ENCODE assay signal across 8 mouse cellular contexts in the genomic region with DNA sequence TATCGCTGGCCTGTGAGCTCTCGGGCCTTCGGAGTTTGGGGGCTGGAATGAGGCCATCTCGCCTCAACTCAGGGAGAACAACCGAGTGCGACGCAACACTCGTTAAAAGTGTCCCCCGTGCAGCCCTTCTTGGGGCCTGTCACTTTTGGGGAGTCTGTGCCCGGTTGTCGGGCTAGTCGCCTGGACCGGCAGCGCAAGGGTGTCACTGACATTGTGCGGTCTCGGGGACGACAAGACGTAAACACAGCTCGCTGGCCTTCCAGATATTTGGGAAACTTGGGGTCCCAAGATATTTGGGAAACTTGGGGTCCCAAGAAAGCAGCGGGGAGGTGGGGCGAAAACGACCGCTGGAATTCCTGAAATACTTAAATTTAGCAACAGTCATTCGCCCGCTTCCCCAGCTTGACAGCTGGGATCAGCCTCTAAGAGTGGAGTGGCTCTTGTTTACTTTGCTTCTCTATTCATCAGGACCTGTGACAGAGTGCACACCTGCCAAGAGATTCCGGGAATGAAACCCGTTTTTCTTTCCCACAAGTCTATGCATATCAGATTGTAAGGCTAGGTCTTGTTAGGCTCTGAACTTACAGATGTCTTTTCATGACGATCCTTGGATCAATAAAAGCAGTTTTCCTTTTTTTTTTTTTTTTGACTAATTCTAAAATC. TPM values are rescaled to one million over a fixed set of nuclear protein-coding genes. Genes with fewer than 3 reads are reported as not detected.
DNase-seq lines count a peak whose midpoint lies in the region; ATAC-seq and TF ChIP-seq lines count a peak whose summit lies in the region.

No protein-coding gene starts in this region.

- no peaks in the 10 kb centered on the region for H3K9me3 ChIP-seq in midbrain, embryonic 12.5 days

- no peak for TF ChIP-seq CTCF in left cerebral cortex, adult 2 months (IDR thresholded peaks at IDR 0.05)

- intact Hi-C loops in left cerebral cortex, adult 2 months (cut with DNase I), result no loop called here
- intact Hi-C loops in left cerebral cortex, postnatal 25 days (cut with DNase I), result no loop called here

- no peaks in the 10 kb centered on the region for H3K27me3 ChIP-seq in midbrain, embryonic 12.5 days

- ATAC-seq in midbrain, embryonic 12.5 days (ENCODE audit: low FRiP score, low read depth), result peak; percentile 59

- H3K36me3 ChIP-seq in midbrain, embryonic 12.5 days, result peaks cover 10% of the 10 kb centered on the region; the same call in 1 of the 2 replicates

- peak overlapping the region; percentile 66 for H3K4me2 ChIP-seq in midbrain, embryonic 12.5 days (replicated peaks)

- WGBS in large intestine, adult 2 months, result 1% methylated on average over 28 of the region's 28 CpGs
- 3% methylated on average over 28 of the region's 28 CpGs for WGBS in midbrain, embryonic 12.5 days

- no peak for DNase-seq in left cerebral cortex, adult 2 months (ENCODE audit: extremely low spot score in 1 of 2, low spot score in 2 of 2)
- DNase-seq in left cerebral cortex, postnatal 25 days (ENCODE audit: low spot score in 2 of 2), result no peak
- DNase-seq in fibroblast of lung, adult 2 months (ENCODE audit: low read depth), result peak; percentile 16
- peak; percentile 31 for DNase-seq in large intestine, adult 2 months (ENCODE audit: low read depth, low spot score)
- DNase-seq in ovary, postnatal 36 days (ENCODE audit: low spot score), result no peak
- DNase-seq in embryo, embryonic 10.5 days (ENCODE audit: low spot score), result no peak
- no peak for DNase-seq in kidney, postnatal 4 days

- H3K27ac ChIP-seq in left cerebral cortex, adult 2 months, result peak overlapping the region; percentile 84
- peak overlapping the region; percentile 73 for H3K27ac ChIP-seq in midbrain, embryonic 12.5 days (replicated peaks)

- H3K4me3 ChIP-seq in left cerebral cortex, adult 2 months, result peak overlapping the region; percentile 90
- peak overlapping the region; percentile 96 for H3K4me3 ChIP-seq in midbrain, embryonic 12.5 days

- peaks cover 12% of the 10 kb centered on the region for H3K4me1 ChIP-seq in midbrain, embryonic 12.5 days

- peak overlapping the region; percentile 97 for H3K9ac ChIP-seq in midbrain, embryonic 12.5 days (replicated peaks)

RNA-seq across cellular contexts. Expression of a gene that starts 0.8 kb away (rescaled TPM):
- total RNA-seq in left cerebral cortex, adult 2 months (2021), result 10 to 100 TPM; 29.6 to 34.5 TPM
- total RNA-seq in left cerebral cortex, postnatal 25 days (2021), result 10 to 100 TPM; 28.9 to 29.6 TPM
- polyA plus RNA-seq in large intestine, adult 2 months (2012; rRNA removed), result 6.4 and 8.5 TPM in 2 replicates
- polyA plus RNA-seq in midbrain, embryonic 12.5 days (2016; fragmentation: Nextera tagmentation; extraction: Ambion mirVana), result 43.0 and 44.3 TPM in 2 replicates

RNA-seq across cellular contexts. Expression of a gene that starts 29.9 kb away (rescaled TPM):
- total RNA-seq in left cerebral cortex, adult 2 months (2021), result under 1 TPM in 1 of 2 experiments, not detected in 1; 0.21 TPM
- under 1 TPM; 0.07 to 0.09 TPM for total RNA-seq in left cerebral cortex, postnatal 25 days (2021)
- polyA plus RNA-seq in large intestine, adult 2 months (2012; rRNA removed), result 5.1 and 5.5 TPM in 2 replicates
- polyA plus RNA-seq in midbrain, embryonic 12.5 days (2016; fragmentation: Nextera tagmentation; extraction: Ambion mirVana), result 0.09 and 0.11 TPM in 2 replicates

RNA-seq across cellular contexts. Expression of a gene that starts 51.1 kb away (rescaled TPM):
- 10 to 100 TPM; 29.3 to 30.9 TPM for total RNA-seq in left cerebral cortex, adult 2 months (2021)
- 10 to 100 TPM; 28.0 to 29.1 TPM for total RNA-seq in left cerebral cortex, postnatal 25 days (2021)
- 7.3 and 8.1 TPM in 2 replicates for polyA plus RNA-seq in large intestine, adult 2 months (2012; rRNA removed)
- 12.2 and 14.3 TPM in 2 replicates for polyA plus RNA-seq in midbrain, embryonic 12.5 days (2016; fragmentation: Nextera tagmentation; extraction: Ambion mirVana)

Comparison
In these comparisons a context has a peak if more than half of its experiments do, and no peak if none do; other contexts are left out.
1. DNase-seq: peak in fibroblast of lung, adult 2 months (single experiment) and large intestine, adult 2 months (single experiment); none in left cerebral cortex, adult 2 months (0 of 2), left cerebral cortex, postnatal 25 days (0 of 2), ovary, postnatal 36 days (single experiment), embryo, embryonic 10.5 days (single experiment) and kidney, postnatal 4 days (0 of 2).